Mouse (Mus musculus): ENCODE results near the gene Maz. TPM values are rescaled to one million over a fixed set of nuclear protein-coding genes. Genes with fewer than 3 reads are reported as not detected.
A peak's percentile ranks its signal among the peaks of the same experiment; 100 is the strongest.

Gene Maz
- polyA plus RNA-seq, 1 experiment from 2014 or later, result 35.7 TPM

DNA sequence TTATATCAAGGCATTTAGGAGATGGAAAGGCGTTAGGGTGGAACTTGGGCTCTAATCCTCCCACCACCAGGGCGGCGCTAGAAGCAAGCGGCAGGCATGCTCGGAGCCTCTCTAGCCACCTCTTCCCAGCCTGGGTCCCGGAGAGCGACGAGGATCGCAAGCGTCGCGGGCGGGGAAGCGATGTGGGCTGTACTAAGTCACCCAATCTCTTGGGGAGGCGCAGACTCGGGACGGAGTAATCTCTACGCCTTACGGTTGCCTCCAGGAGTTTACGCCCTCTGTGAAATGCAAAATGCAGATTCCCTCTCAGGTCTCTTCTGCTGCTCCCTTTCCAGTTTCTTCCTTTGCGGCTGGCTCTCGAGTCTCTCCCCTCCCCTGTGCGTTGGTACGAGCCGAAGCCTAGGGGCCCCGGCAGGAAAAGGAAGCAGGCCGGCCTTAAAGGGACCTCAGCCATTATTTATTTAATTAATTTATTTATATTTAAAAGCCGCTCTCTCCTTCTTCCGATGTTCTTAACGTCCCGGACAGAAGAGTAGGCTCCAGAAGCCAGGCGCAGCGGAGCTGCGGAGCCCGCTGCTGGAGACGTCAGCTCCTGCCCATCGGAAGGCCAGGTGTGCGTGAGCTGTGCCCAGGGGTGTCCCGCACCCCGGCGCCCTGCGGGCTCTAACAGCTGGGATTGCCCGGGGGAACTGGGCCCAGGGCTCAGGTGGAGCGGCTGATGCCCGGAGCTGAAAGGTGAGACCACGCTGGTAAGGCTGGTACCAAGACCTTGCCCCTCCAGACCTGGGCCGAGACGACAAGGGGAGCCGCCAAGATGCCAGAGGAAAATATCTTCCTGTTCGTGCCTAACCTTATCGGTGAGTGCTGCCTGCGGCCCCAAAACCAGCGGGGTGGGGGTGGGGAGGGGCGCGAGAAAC is 50.6 kb downstream of the Maz start, which contains the start of gene Cdiptos:
TSS of gene Cdiptos (minus strand) at position 149 of the 917 bp plus-strand sequence.
- under 1% methylated on average over 55 of the region's 55 CpGs for WGBS
- Histone ChIP-seq H3K27me3 (replicated peaks; ENCODE audit: control insufficient read depth, insufficient read depth, low read length) (no peaks in the 10 kb centered on the region), H3K4me3 (ENCODE audit: low read length) (peak within 1 kb of the TSS; percentile 100), H3K4me2 (ENCODE audit: low read depth, low read length) (peak within 1 kb of the TSS; percentile 69), H3K27ac (ENCODE audit: low read length) (peak within 1 kb of the TSS; percentile 98), H3K36me3 (ENCODE audit: control insufficient read depth, insufficient read depth, low read length) (peaks cover 24% of the 10 kb centered on the region), H3K9ac (ENCODE audit: low read depth, low read length) (peak within 1 kb of the TSS; percentile 99), H3K9me3 (ENCODE audit: control insufficient read depth, low read length) (no peaks in the 10 kb centered on the region), H3K4me1 (ENCODE audit: control insufficient read depth, insufficient read depth, low read length) (peaks cover 10% of the 10 kb centered on the region; the same call in 1 of the 2 replicates)
- peak; percentile 93 for ATAC-seq

DNA sequence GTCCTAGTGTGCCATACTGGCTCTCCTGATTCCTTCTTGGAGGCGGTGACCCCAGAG is 51.1 kb downstream of the Maz start, which contains the start of gene Cdipt:
TSS of gene Cdipt (plus strand) at position 22 of the 57 bp plus-strand sequence.
- Histone ChIP-seq H3K9me3 (ENCODE audit: control insufficient read depth, low read length) (no peaks in the 10 kb centered on the region), H3K27ac (ENCODE audit: low read length) (peak within 1 kb of the TSS; percentile 98), H3K4me1 (ENCODE audit: control insufficient read depth, insufficient read depth, low read length) (peaks cover 10% of the 10 kb centered on the region; the same call in 1 of the 2 replicates), H3K4me3 (ENCODE audit: low read length) (peak within 1 kb of the TSS; percentile 100), H3K9ac (ENCODE audit: low read depth, low read length) (peak within 1 kb of the TSS; percentile 99), H3K27me3 (replicated peaks; ENCODE audit: control insufficient read depth, insufficient read depth, low read length) (no peaks in the 10 kb centered on the region), H3K4me2 (ENCODE audit: low read depth, low read length) (peak within 1 kb of the TSS; percentile 69), H3K36me3 (ENCODE audit: control insufficient read depth, insufficient read depth, low read length) (peaks cover 21% of the 10 kb centered on the region)
- 0% methylated on average over 1 of the region's 1 CpGs for WGBS
- no peak for ATAC-seq

DNA sequence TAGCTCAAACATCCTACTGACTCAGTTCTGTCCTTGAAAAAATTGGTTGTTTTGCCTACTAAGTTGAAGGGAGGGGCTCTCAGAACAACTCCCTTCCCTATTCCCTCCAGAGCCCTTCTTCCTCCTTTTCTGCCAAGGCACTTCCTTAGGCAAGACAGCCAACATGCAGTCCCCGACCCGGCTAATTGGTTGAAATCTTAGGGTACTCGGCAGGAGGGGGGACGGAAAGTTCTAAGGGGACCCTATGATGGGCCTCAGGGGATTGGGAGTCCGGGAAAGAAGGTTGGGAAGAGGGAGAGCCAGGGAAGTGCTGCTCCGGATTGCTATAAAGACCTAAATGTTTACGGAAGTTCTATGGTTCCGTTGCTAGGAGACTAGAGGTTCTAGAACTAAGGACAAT is 51.3 kb downstream of the Maz start:
- WGBS, result 12% methylated on average over 8 of the region's 8 CpGs
- H3K9ac ChIP-seq (ENCODE audit: low read depth, low read length), result peak overlapping the region; percentile 54
- H3K4me2 ChIP-seq (ENCODE audit: low read depth, low read length), result peak overlapping the region; percentile 43
- H3K4me1 ChIP-seq (ENCODE audit: control insufficient read depth, insufficient read depth, low read length), result peaks cover 10% of the 10 kb centered on the region; the same call in 1 of the 2 replicates
- H3K27me3 ChIP-seq (replicated peaks; ENCODE audit: control insufficient read depth, insufficient read depth, low read length), result no peaks in the 10 kb centered on the region
- peak; percentile 7 for ATAC-seq
- H3K27ac ChIP-seq (ENCODE audit: low read length), result peak overlapping the region; percentile 98
- H3K4me3 ChIP-seq (ENCODE audit: low read length), result peak overlapping the region; percentile 100
- H3K36me3 ChIP-seq (ENCODE audit: control insufficient read depth, insufficient read depth, low read length), result peaks cover 21% of the 10 kb centered on the region
- no peaks in the 10 kb centered on the region for H3K9me3 ChIP-seq (ENCODE audit: control insufficient read depth, low read length)

Small RNA genes lying within 50 kb of the gene (microRNA-seq; reads per million reads assigned to microRNA genes)
- gene Gm44343, result not detected

Other genes with a start within 250 kb of the Maz start
- 0.36 and 0.37 TPM in 2 replicates for gene Tbx6, start 245.6 kb downstream of the Maz start, polyA plus RNA-seq (2015; fragmentation: Nextera tagmentation; extraction: Ambion mirVana)
- gene Ppp4c, start 234.5 kb downstream of the Maz start, polyA plus RNA-seq (2015; fragmentation: Nextera tagmentation; extraction: Ambion mirVana), result 213 and 215 TPM in 2 replicates
- gene Fam57b, start 229.4 kb downstream of the Maz start, polyA plus RNA-seq (2015; fragmentation: Nextera tagmentation; extraction: Ambion mirVana), result 1.0 and 1.4 TPM in 2 replicates
- gene 4930451I11Rik, start 195.4 kb downstream of the Maz start, polyA plus RNA-seq (2015; fragmentation: Nextera tagmentation; extraction: Ambion mirVana), result not detected in 2 replicates
- 0.37 and 0.62 TPM in 2 replicates for gene Doc2a, start 179.6 kb downstream of the Maz start, polyA plus RNA-seq (2015; fragmentation: Nextera tagmentation; extraction: Ambion mirVana)
- 18.3 and 24.8 TPM in 2 replicates for gene Hirip3, start 165.1 kb downstream of the Maz start, polyA plus RNA-seq (2015; fragmentation: Nextera tagmentation; extraction: Ambion mirVana)
- gene Ino80e, start 164.7 kb downstream of the Maz start, polyA plus RNA-seq (2015; fragmentation: Nextera tagmentation; extraction: Ambion mirVana), result 62.3 and 64.0 TPM in 2 replicates
- 27.6 and 28.6 TPM in 2 replicates for gene Taok2, start 142.3 kb downstream of the Maz start, polyA plus RNA-seq (2015; fragmentation: Nextera tagmentation; extraction: Ambion mirVana)
- gene Tmem219, start 104.1 kb downstream of the Maz start, polyA plus RNA-seq (2015; fragmentation: Nextera tagmentation; extraction: Ambion mirVana), result 34.1 and 35.4 TPM in 2 replicates
- 10.9 and 11.2 TPM in 2 replicates for gene Kctd13, start 98.2 kb downstream of the Maz start, polyA plus RNA-seq (2015; fragmentation: Nextera tagmentation; extraction: Ambion mirVana)
- gene Asphd1, start 77.5 kb downstream of the Maz start, polyA plus RNA-seq (2015; fragmentation: Nextera tagmentation; extraction: Ambion mirVana), result 0.31 and 0.56 TPM in 2 replicates
- gene Sez6l2, start 76.5 kb downstream of the Maz start, polyA plus RNA-seq (2015; fragmentation: Nextera tagmentation; extraction: Ambion mirVana), result 1.5 and 1.7 TPM in 2 replicates
- gene Cdipt, start 51.1 kb downstream of the Maz start, polyA plus RNA-seq (2015; fragmentation: Nextera tagmentation; extraction: Ambion mirVana), result 167 TPM in 2 replicates
- 1.3 and 1.6 TPM in 2 replicates for gene Cdiptos, start 50.9 kb downstream of the Maz start, polyA plus RNA-seq (2015; fragmentation: Nextera tagmentation; extraction: Ambion mirVana)
- gene Mvp, start 12.4 kb downstream of the Maz start, polyA plus RNA-seq (2015; fragmentation: Nextera tagmentation; extraction: Ambion mirVana), result 73.7 and 84.9 TPM in 2 replicates
- gene Pagr1b, start 10.6 kb downstream of the Maz start, polyA plus RNA-seq (2015; fragmentation: Nextera tagmentation; extraction: Ambion mirVana), result 0.78 and 2.5 TPM in 2 replicates
- gene Pagr1a, start 9.7 kb downstream of the Maz start, polyA plus RNA-seq (2015; fragmentation: Nextera tagmentation; extraction: Ambion mirVana), result 69.8 and 82.7 TPM in 2 replicates
- gene Gm42742, start 5.9 kb downstream of the Maz start, polyA plus RNA-seq (2015; fragmentation: Nextera tagmentation; extraction: Ambion mirVana), result 21.9 and 23.5 TPM in 2 replicates
- 2.9 and 3.8 TPM in 2 replicates for gene Prrt2, start 5.8 kb downstream of the Maz start, polyA plus RNA-seq (2015; fragmentation: Nextera tagmentation; extraction: Ambion mirVana)
- gene Kif22, start 15.4 kb upstream of the Maz start, polyA plus RNA-seq (2015; fragmentation: Nextera tagmentation; extraction: Ambion mirVana), result 87.5 and 100 TPM in 2 replicates
- gene Zg16, start 60.3 kb upstream of the Maz start, polyA plus RNA-seq (2015; fragmentation: Nextera tagmentation; extraction: Ambion mirVana), result 37.2 and 69.9 TPM in 2 replicates
- 7.4 and 7.7 TPM in 2 replicates for gene AI467606, start 64.3 kb upstream of the Maz start, polyA plus RNA-seq (2015; fragmentation: Nextera tagmentation; extraction: Ambion mirVana)
- 4.9 and 6.8 TPM in 2 replicates for gene Qprt, start 95.2 kb upstream of the Maz start, polyA plus RNA-seq (2015; fragmentation: Nextera tagmentation; extraction: Ambion mirVana)
- 0.26 and 0.42 TPM in 2 replicates for gene Spn, start 110.8 kb upstream of the Maz start, polyA plus RNA-seq (2015; fragmentation: Nextera tagmentation; extraction: Ambion mirVana)
- gene Cd2bp2, start 169.0 kb upstream of the Maz start, polyA plus RNA-seq (2015; fragmentation: Nextera tagmentation; extraction: Ambion mirVana), result 42.2 and 43.3 TPM in 2 replicates
- 15.5 and 18.4 TPM in 2 replicates for gene Tbc1d10b, start 181.4 kb upstream of the Maz start, polyA plus RNA-seq (2015; fragmentation: Nextera tagmentation; extraction: Ambion mirVana)
- 20.3 and 21.0 TPM in 2 replicates for gene Mylpf, start 181.9 kb upstream of the Maz start, polyA plus RNA-seq (2015; fragmentation: Nextera tagmentation; extraction: Ambion mirVana)
- gene Zfp553, start 206.0 kb upstream of the Maz start, polyA plus RNA-seq (2015; fragmentation: Nextera tagmentation; extraction: Ambion mirVana), result 21.6 and 23.6 TPM in 2 replicates
- gene Sept1, start 206.1 kb upstream of the Maz start, polyA plus RNA-seq (2015; fragmentation: Nextera tagmentation; extraction: Ambion mirVana), result 15.4 and 16.3 TPM in 2 replicates
- 34.2 and 37.8 TPM in 2 replicates for gene Zfp771, start 217.2 kb upstream of the Maz start, polyA plus RNA-seq (2015; fragmentation: Nextera tagmentation; extraction: Ambion mirVana)
- 176 and 195 TPM in 2 replicates for gene Dctpp1, start 233.7 kb upstream of the Maz start, polyA plus RNA-seq (2015; fragmentation: Nextera tagmentation; extraction: Ambion mirVana)
- 187 and 224 TPM in 2 replicates for gene Sephs2, start 247.0 kb upstream of the Maz start, polyA plus RNA-seq (2015; fragmentation: Nextera tagmentation; extraction: Ambion mirVana)

All from intestine, embryonic 16.5 days (tissue).